Mouse (Mus musculus): ENCODE results near the gene Zfp955a. TPM values are rescaled to one million over a fixed set of nuclear protein-coding genes. Genes with fewer than 3 reads are reported as not detected.

The Zfp955a gene
- 0.06 and 0.11 TPM in 2 replicates for polyA plus RNA-seq (2012; rRNA removed; ENCODE audit: low replicate concordance)

DNA sequence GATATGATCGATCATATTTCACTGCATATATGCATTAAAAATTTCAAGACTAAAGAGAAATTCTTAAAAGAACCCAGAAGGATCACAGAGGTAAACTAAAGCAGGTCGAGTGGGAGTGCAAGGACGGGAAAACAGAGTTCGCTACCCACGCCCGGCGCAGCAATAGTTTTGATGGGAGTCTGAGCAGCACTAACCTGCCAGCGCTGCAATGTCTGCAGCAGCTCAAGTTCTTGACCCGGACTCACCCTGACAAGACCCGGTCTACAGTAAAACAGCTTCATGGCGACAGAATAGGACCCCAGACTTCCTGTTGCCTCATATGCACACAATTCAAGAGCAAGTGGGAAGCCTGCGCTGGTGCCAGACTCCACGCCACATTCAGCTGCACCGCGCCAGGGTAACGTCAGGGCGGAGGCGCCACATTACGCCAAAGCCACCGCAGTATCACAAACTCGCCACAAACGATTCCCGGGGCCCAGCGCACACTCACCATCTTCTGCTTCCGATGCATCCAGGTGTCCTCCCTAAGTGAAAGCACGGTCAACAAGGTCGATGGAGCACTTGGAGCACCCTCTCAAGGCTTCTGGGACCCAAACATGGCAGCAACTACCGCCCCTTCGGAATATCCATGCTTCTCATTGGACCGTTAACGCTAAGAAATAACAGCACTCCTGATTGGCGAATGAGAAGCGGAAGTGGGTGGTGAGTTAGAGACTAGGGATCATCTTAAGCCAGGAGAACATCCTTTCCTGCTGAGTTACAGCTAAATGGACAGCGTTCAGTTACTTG is at the start of gene Zfp955a:
Gene Zfp955a, minus strand, starts transcription at position 616 of the 789 bp plus-strand sequence.

DNA sequence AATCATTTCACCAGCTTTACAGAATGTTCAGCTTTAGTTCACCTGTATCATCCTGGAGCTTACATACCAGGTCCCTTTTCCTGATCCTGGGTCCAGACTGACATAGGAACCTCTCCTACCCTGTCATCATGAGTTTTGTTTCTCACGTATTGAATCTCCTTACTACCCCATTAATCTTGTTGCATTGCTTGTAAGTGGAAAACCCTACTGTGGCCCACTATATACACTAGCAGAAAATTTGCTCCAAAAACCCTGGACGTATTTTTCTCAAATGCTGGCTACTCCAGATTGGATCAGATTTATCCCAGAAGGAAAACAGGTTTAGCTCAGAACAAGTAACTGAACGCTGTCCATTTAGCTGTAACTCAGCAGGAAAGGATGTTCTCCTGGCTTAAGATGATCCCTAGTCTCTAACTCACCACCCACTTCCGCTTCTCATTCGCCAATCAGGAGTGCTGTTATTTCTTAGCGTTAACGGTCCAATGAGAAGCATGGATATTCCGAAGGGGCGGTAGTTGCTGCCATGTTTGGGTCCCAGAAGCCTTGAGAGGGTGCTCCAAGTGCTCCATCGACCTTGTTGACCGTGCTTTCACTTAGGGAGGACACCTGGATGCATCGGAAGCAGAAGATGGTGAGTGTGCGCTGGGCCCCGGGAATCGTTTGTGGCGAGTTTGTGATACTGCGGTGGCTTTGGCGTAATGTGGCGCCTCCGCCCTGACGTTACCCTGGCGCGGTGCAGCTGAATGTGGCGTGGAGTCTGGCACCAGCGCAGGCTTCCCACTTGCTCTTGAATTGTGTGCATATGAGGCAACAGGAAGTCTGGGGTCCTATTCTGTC is 34.3 kb upstream of the Zfp955a start, which contains the start of gene Zfp955b:
Gene Zfp955b, plus strand, starts transcription at position 506 of the 837 bp plus-strand sequence.

DNA sequence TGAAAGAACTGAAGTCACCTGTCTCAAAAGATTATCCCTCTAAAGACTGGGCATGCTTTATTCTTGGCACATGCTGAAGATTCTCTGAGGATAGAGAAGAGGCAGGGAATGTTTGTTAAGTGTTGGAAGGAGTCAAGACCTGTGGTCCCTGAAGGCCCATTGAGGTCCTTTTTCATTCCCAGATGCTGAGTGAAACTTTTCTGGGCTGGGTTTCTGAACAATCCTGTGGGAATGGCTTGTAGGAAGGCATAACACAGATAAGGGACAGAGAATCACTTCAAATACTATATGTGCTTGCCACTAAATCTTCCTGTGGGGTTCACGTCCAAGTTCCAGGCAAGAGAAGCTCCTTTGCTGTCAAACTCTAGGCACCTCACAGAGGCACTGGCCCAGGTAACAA is 9.4 kb upstream of the Zfp955a start, which contains the start of gene Olfr63:
Gene Olfr63, plus strand, starts transcription at position 301 of the 400 bp plus-strand sequence.

DNA sequence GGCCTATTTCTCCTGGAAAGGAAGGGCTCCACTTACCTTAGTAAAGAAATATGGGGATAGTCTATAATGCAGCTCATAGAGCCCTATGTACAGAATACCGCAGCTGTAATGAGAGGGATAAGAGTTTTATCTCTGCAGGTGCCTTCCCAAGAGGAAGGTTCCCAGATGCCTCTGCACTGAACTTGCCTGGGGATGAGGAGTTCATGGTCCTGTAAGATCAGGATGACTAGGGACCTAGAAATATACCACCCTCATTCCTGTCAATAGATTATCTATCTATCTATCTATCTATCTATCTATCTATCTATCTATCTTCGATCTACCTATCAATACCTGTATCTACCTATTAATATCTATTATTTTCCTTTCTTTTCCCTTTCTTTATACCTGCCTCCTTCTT is 33.4 kb downstream of the Zfp955a start, which contains the start of gene Olfr1564:
Gene Olfr1564, minus strand, starts transcription at position 101 of the 400 bp plus-strand sequence.

DNA sequence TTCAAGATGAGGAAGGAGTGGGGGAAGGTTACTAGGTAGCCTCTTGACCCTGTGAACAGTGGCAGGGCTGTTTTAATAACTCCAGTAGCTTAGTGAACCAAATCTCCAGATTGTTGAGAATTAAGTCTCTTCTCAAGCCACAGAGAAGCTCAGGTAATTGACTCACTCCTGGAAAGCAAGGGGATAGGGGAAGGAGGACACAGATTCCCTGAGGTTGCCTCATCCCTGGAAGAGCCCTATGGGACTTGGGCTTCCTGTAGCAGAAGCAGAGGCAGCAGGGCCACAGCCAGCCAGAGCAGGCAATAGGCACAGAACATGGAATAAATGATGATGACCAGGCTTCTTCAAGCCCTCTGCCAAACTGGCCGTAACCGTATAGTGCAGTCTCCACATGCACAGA is 63.9 kb downstream of the Zfp955a start, which contains the start of gene Olfr239:
Gene Olfr239, plus strand, starts transcription at position 301 of the 400 bp plus-strand sequence.

Other genes starting within 250 kb of the Zfp955a start
- gene Zfp763, start 221.7 kb downstream of the Zfp955a start, polyA plus RNA-seq (2012; rRNA removed; ENCODE audit: low replicate concordance) = 0.02 TPM in 1 of 2 replicates, not detected in the other
- gene 4921501E09Rik, start 187.1 kb downstream of the Zfp955a start, polyA plus RNA-seq (2012; rRNA removed; ENCODE audit: low replicate concordance) = not detected in 2 replicates
- gene Zfp563, start 165.8 kb downstream of the Zfp955a start, polyA plus RNA-seq (2012; rRNA removed; ENCODE audit: low replicate concordance) = 0.26 and 0.46 TPM in 2 replicates
- gene Morc2b, start 115.5 kb downstream of the Zfp955a start, polyA plus RNA-seq (2012; rRNA removed; ENCODE audit: low replicate concordance) = not detected in 2 replicates
- not detected in 2 replicates for gene Olfr55, start 86.7 kb downstream of the Zfp955a start, polyA plus RNA-seq (2012; rRNA removed; ENCODE audit: low replicate concordance)
- not detected in 2 replicates for gene Olfr239, start 63.8 kb downstream of the Zfp955a start, polyA plus RNA-seq (2012; rRNA removed; ENCODE audit: low replicate concordance)
- not detected in 2 replicates for gene Olfr1564, start 33.5 kb downstream of the Zfp955a start, polyA plus RNA-seq (2012; rRNA removed; ENCODE audit: low replicate concordance)
- gene Olfr63, start 9.5 kb upstream of the Zfp955a start, polyA plus RNA-seq (2012; rRNA removed; ENCODE audit: low replicate concordance) = not detected in 2 replicates
- gene Zfp955b, start 34.4 kb upstream of the Zfp955a start, polyA plus RNA-seq (2012; rRNA removed; ENCODE audit: low replicate concordance) = 0.31 and 0.41 TPM in 2 replicates
- gene Zfp81, start 103.7 kb upstream of the Zfp955a start, polyA plus RNA-seq (2012; rRNA removed; ENCODE audit: low replicate concordance) = 0.08 and 0.15 TPM in 2 replicates
- 0.08 and 0.42 TPM in 2 replicates for gene Zfp101, start 139.5 kb upstream of the Zfp955a start, polyA plus RNA-seq (2012; rRNA removed; ENCODE audit: low replicate concordance)
- 0.11 TPM in 1 of 2 replicates, not detected in the other for gene Actl9, start 177.8 kb upstream of the Zfp955a start, polyA plus RNA-seq (2012; rRNA removed; ENCODE audit: low replicate concordance)